Mouse (Mus musculus): Measurements from ENCODE around the gene Med22. TPM values are rescaled to one million over a fixed set of nuclear protein-coding genes. Genes with fewer than 3 reads are reported as not detected.

Gene Med22
- 10 to 100 TPM in 10 of 26 experiments, 1 to 10 TPM in 16; 2.6 to 18.1 (median 7.1) TPM for total RNA-seq (2018; cell fraction: chromatin; rRNA removed)
- total RNA-seq (2018; cell fraction: cytosol; rRNA removed), result 10 to 100 TPM; 12.3 to 36.9 (median 21.2) TPM
- 10 to 100 TPM in 19 of 26 experiments, 1 to 10 TPM in 7; 6.4 to 29.5 (median 12.6) TPM for total RNA-seq (2018; cell fraction: nucleus; rRNA removed)
- polyA plus RNA-seq (2018), result 14.4 to 39.2 TPM (median 31.3 TPM) in 3 replicates

DNA sequence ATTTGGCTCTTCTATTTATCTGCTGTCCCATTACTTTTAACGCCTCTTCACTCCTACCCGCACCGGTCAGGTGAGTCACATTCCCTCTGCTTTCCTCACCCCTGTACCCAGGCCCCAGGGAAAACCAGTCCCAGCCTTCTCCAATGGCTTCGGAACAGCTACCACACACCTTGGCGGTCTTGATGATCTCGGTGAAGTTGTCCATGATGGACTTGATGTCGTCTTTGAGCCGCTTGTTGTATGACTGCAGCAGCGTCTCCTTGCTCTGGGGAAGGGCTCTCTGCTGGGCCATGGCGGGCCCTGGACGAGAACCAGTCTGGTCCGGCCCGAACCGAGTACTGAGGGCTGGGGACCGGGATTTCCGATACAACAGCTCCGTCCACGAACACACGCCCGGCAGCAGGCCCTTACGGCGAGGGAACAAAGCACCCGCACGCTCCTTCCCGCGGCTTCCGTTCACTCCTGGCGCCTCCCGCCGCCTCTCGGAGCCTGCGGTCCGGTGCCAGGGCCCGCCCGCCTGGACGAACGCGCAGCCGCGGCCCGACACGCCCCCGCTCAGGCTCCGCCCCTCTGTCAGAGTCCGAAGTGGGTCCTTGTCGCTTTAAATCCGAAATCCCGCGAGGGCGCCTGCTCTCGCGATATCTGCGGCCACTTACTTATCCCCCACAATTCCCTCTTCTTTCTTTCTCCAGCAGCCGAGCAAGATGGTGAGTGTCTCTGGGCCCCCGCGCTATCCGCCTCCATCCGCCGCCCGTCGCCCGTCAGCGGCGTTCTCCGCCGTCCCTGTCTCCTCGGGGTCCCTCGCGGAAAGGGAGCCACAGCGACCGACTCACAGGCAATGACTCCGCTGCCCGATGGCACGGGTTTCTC is at the start of gene Med22, which contains the start of gene Rpl7a:
Gene Med22 (minus strand): TSS at position 554 of the 870 bp plus-strand sequence.
Gene Rpl7a (plus strand): TSS at position 641 of the 870 bp plus-strand sequence.
- Histone ChIP-seq H3K4me3 (ENCODE audit: inconsistent target) (peak within 1 kb of the TSS; percentile 90), H3K27ac (peak within 1 kb of the TSS; percentile 60), H3K36me3 (ENCODE audit: inconsistent target) (peaks cover 31% of the 10 kb centered on the region; the same call in 1 of the 2 replicates), H3K79me2 (ENCODE audit: inconsistent target) (peaks cover 95% of the 10 kb centered on the region)
- whole genome bisulfite sequencing (ENCODE audit: missing documents), result 2% methylated on average over 66 of the region's 74 CpGs

DNA sequence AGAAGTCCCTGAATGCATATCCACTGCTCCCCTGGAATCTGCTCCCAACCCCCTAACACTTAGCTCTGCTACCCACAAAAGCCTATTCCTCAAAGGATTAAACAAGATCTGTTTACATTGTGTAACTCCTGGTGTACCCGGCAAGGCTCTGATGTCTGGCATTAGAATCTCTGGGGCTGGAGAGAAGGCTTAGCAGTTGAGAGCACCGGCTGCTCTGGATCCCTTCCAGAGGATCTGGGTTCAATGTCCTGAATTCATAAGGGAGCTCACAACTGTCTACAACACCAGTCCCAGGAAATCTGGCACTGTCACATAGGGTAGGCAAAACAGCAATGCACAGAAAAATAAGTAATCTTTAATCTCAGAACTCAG is 47.0 kb upstream of the Med22 start:
- Histone ChIP-seq H3K79me2 (ENCODE audit: inconsistent target) (peaks cover 22% of the 10 kb centered on the region), H3K36me3 (ENCODE audit: inconsistent target) (peaks cover 77% of the 10 kb centered on the region), H3K27ac (no peak overlapping the region), H3K4me3 (ENCODE audit: inconsistent target) (no peak overlapping the region)
- 96% methylated on average over 2 of the region's 2 CpGs for WGBS (ENCODE audit: missing documents)

DNA sequence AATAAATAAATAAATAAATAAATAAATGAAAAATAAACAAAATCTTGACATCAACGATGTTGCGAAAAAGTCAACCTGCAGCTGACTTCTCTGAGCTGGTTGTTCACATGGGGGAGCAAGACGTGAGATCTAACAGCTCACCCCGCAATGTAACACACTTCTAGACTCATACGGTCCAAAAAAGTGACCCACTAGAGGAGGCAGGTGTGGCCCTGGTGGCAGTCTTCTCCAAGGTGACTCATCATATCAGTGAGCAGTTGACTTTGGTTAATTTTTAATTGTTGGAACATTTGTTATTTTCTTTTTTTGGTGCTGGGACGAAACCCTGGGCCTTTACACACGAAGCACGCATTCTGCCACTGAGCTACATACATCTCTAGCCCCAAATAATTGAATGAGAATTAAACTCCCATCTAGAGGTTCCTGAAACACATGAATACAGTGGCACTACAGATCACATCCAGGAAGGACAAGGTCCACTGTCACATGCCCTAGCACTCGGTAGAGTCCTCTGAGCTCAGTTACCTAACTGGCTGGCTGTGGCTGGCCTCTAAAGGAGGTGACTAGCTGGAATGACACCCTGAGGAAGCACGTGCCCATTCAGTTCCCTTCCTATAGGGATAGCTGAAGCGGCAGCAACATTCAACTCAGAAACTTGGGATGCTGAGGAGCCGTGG is 46.5 kb upstream of the Med22 start:
- H3K36me3 ChIP-seq (ENCODE audit: inconsistent target), result peaks cover 82% of the 10 kb centered on the region
- WGBS (ENCODE audit: missing documents), result 95% methylated on average over 12 of the region's 12 CpGs
- H3K79me2 ChIP-seq (ENCODE audit: inconsistent target), result peaks cover 17% of the 10 kb centered on the region
- no peak overlapping the region for H3K4me3 ChIP-seq (ENCODE audit: inconsistent target)
- H3K27ac ChIP-seq, result no peak overlapping the region

DNA sequence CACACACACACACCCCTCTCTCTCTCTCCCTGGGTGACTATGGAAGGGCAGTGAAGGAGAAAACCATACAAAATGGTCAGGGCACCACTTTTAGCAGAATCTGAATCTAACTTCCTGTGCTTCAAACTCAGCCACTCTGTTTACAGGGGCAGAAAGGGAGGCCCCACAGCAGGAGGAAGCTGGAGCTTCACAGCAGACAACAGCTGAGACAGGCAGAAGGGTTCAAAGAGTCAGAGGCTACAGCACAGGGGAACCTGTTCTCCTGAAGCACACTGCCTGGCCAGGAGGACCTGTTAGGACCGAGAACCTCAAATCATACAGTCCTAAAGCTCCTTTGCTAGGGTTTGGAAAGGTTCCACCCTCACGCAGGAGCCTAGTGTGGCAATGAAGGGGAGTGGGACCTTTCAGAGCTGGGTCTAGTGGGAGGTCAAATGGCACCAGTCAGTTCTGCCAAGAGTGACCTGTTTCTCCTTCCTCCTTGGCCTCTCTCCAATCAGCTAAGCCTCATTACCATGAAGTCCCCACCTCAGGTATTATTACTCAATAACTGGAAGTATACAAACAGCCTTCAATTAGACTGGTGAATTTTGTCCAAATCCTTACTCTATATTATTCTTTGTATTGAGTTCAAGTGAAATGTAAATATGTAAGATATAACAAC is 44.4 kb upstream of the Med22 start:
- Histone ChIP-seq H3K36me3 (ENCODE audit: inconsistent target) (peaks cover 79% of the 10 kb centered on the region), H3K4me3 (ENCODE audit: inconsistent target) (no peak overlapping the region), H3K27ac (no peak overlapping the region), H3K79me2 (ENCODE audit: inconsistent target) (no peaks in the 10 kb centered on the region)
- WGBS (ENCODE audit: missing documents), result 100% methylated on average over 2 of the region's 2 CpGs

DNA sequence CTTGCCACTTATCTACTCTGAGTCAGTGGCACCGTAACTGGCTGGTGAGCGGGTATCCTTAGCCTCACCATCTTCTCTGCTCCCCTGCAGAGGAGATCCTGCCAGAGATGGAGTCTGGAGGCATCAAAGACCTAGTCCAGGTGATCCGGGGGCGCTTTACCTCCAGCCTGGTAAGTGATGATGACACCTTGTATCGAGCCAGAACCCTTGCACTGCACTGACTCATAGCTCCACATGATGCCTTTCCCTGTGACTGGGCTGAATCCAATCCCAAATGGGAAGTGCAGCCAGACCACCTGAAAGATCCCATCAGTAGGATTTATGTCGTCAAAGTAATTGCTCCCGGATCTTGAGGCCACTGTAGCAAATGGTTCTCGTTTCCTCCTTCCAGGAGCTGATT is 42.4 kb upstream of the Med22 start:
- WGBS (ENCODE audit: missing documents), result 90% methylated on average over 8 of the region's 8 CpGs
- H3K36me3 ChIP-seq (ENCODE audit: inconsistent target), result peaks cover 65% of the 10 kb centered on the region
- H3K4me3 ChIP-seq (ENCODE audit: inconsistent target), result no peak overlapping the region
- no peak overlapping the region for H3K27ac ChIP-seq
- no peaks in the 10 kb centered on the region for H3K79me2 ChIP-seq (ENCODE audit: inconsistent target)

DNA sequence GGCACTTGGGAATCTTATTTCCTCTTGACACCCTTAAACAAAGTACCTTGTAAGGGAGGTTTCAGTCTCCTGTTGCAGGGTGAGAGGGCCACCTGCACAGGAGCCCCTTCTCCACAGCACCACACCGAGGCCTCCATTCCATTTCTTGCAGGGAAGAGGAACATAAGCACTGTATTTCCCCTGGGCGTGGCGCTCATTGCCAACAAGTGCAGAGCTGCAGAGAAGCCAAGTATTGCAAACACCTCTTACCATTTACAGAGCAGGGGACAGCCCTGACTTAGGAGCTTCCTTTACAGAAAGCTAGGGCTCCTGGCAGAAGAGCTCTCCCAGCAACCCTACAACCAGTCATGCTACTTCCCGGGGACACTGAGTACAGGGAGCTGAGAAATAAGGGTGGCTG is 41.7 kb upstream of the Med22 start:
- Histone ChIP-seq H3K4me3 (ENCODE audit: inconsistent target) (no peak overlapping the region), H3K36me3 (ENCODE audit: inconsistent target) (peaks cover 58% of the 10 kb centered on the region), H3K27ac (no peak overlapping the region), H3K79me2 (ENCODE audit: inconsistent target) (no peaks in the 10 kb centered on the region)
- 91% methylated on average over 4 of the region's 4 CpGs for WGBS (ENCODE audit: missing documents)

DNA sequence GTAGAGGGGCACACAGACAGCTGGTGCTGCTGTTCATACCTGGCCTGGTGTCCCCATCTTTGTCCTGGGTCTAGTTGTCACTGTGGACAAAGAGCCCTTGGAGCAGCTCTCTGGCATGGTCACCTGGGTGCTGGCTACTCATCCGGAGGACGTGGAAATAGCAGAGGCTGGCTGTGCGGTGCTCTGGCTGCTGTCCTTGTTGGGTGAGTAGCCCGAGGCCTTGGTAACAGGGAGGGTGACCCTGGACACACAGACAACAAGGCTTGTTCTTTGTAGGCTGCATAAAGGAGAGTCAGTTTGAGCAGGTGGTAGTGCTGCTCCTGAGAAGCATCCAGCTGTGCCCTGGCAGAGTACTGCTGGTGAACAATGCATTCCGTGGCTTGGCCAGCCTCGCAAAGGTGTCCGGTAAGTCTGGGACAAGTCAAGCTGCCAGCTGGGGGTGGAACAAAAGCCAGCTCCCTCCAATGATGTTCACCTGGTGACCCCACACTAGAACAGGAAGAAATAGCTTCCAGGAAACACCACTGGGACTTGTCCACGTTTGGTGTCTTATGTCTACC is 40.9 kb upstream of the Med22 start:
- WGBS (ENCODE audit: missing documents), result 94% methylated on average over 8 of the region's 8 CpGs

DNA sequence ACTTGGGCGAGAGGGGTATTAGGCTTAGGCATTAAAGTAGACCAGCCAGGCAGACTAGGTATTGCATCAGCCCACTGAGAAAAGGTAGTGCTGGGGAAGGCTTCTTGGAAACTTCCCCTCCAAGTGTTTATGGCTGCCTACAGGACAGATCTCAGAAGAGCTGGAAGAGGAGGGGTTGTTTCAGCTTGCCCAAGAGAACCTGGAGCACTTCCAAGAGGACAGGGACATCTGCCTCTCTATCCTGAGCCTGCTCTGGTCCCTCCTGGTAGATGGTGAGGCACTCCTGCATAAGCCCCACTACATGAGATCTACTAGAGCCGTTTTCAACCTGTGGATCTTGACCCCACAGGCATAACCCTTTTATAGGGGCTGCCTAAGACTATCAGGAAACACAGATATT is 39.9 kb upstream of the Med22 start:
- peaks cover 40% of the 10 kb centered on the region for H3K36me3 ChIP-seq (ENCODE audit: inconsistent target)
- H3K27ac ChIP-seq, result no peak overlapping the region
- 100% methylated on average over 2 of the region's 2 CpGs for WGBS (ENCODE audit: missing documents)
- H3K79me2 ChIP-seq (ENCODE audit: inconsistent target), result no peaks in the 10 kb centered on the region
- no peak overlapping the region for H3K4me3 ChIP-seq (ENCODE audit: inconsistent target)

More for the DNA sequence above, 40.9 kb upstream of the Med22 start:
- Histone ChIP-seq H3K27ac (no peak overlapping the region), H3K36me3 (ENCODE audit: inconsistent target) (peaks cover 50% of the 10 kb centered on the region), H3K4me3 (ENCODE audit: inconsistent target) (no peak overlapping the region), H3K79me2 (ENCODE audit: inconsistent target) (no peaks in the 10 kb centered on the region)

DNA sequence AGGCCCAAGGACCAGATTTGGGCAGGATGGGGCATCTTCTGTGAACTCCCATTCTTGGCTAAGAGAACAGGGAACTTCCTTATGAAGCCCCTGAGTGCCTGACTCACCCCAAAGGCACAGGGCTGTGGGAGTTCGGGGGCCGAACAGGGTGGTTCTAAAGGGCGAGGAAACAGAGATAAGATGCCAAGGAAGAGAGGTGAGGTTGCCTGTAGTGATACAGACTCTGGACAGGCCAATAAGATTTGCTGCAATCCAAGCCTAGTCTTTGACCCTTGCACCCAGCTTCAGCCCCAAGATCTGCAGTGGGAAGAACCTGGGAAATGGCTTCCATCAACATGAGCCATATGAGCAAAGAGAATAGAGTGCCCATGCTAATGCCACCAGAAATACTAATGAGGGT is 32.8 kb upstream of the Med22 start:
- WGBS (ENCODE audit: missing documents), result 76% methylated on average over 3 of the region's 3 CpGs
- Histone ChIP-seq H3K4me3 (ENCODE audit: inconsistent target) (no peak overlapping the region), H3K79me2 (ENCODE audit: inconsistent target) (no peaks in the 10 kb centered on the region), H3K36me3 (ENCODE audit: inconsistent target) (no peaks in the 10 kb centered on the region), H3K27ac (no peak overlapping the region)

DNA sequence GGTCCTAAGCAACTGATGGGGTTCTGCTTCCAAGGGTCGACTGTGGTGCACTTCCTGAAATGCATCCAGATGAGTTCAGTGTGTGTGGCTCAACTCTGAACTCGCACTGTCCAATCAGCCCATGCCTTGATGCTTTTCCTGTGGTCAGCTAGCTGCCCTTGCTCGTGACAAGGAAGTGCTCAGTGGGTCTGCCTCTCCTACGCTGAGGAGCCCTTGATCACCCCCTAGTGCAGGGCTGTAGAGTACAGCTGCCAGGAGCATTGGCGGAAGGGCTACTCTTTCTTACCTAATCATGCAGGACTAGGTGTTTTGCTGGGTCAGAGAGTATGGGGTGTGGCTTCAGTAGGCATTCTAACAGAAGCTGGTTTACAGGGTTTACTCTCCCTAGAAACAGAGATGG is 31.1 kb upstream of the Med22 start:
- H3K4me3 ChIP-seq (ENCODE audit: inconsistent target), result no peak overlapping the region
- no peaks in the 10 kb centered on the region for H3K36me3 ChIP-seq (ENCODE audit: inconsistent target)
- no peaks in the 10 kb centered on the region for H3K79me2 ChIP-seq (ENCODE audit: inconsistent target)
- H3K27ac ChIP-seq, result peak overlapping the region; percentile 25
- WGBS (ENCODE audit: missing documents), result 8% methylated on average over 5 of the region's 5 CpGs

DNA sequence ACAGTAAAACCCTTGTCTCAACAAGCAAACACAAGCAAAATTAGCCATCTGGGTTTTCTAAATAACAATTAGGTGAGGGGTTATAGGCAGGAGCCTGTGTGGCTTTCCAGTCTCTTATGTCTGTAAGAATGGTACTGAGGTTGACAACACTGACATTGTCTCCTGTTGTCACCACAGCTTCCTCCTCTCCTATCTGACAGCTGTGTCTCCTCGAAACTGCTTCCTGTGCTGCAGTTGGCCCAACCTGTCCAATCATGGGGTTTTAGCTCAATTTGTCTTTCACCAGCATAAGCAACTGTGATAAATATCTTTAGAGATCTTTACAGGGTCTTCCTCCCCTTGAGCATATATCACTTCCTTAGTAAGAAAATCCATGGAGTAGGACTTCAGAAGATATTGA is 25.9 kb upstream of the Med22 start:
- H3K36me3 ChIP-seq (ENCODE audit: inconsistent target), result no peaks in the 10 kb centered on the region
- WGBS (ENCODE audit: missing documents), result 14% methylated on average over 1 of the region's 1 CpGs
- no peak overlapping the region for H3K4me3 ChIP-seq (ENCODE audit: inconsistent target)
- H3K79me2 ChIP-seq (ENCODE audit: inconsistent target), result peaks cover 15% of the 10 kb centered on the region
- H3K27ac ChIP-seq, result no peak overlapping the region

DNA sequence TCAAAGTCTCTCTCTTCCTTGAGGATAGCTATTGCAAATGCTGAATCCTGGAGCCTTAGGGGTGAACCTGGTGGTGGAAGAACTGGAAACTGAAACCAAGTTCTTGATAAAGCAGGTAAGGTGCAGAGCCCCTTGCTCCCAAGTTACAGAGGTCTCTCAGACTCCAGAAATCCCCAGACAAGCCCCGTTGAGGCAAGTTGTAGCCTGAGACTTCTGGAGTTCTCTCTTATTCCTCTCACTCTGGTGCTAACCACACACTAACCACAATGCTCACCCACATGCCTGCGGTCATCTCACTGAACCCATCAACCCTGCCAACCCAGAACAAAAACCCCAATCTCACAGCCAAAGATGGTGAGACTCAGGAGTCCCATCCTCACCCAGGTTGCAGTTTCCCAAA is 24.8 kb upstream of the Med22 start:
- H3K36me3 ChIP-seq (ENCODE audit: inconsistent target), result no peaks in the 10 kb centered on the region
- no peak overlapping the region for H3K4me3 ChIP-seq (ENCODE audit: inconsistent target)
- peaks cover 26% of the 10 kb centered on the region for H3K79me2 ChIP-seq (ENCODE audit: inconsistent target)
- no peak overlapping the region for H3K27ac ChIP-seq
- WGBS (ENCODE audit: missing documents), result 18% methylated on average over 2 of the region's 2 CpGs

DNA sequence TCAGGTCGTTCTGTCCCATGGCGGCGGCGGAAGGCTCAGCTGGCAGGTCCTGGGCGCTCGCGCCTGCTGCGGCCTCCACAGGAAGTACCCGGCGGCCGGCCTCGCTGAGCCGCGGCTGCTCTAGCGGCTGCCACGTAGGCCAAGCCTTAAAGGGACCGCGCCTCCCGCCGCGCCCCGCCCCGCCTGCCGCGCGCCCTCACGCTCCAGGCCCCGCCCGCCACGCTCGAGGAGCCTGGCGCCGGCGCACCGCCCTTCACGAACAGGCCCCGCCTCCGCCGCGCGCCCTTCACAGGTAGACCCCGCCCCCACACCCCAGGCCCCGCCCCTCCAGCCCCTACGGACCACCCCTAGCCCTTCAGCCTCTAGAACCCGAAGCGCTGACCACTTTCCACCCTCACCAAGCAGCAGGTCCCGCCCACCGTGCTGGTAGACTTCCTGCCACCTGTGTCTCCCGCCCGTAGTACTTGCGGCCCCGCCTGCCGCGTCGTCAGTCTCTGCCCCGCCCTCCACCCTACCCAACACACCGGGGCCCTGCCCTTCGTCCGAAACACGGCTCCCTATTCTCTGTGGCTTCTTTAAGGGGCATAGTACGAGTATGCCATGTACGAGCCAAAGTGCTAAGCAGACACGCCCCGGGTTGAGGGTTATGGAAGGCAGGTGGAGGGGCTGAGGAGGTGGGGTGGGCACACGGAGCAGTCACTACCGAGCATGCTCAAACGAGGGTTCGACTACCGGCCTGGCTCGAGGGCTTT is 23.0 kb upstream of the Med22 start, which contains the start of the genes Surf4 and Stkld1:
Gene Surf4 (minus strand): TSS at position 625 of the 752 bp plus-strand sequence.
Gene Stkld1 (plus strand): TSS at position 744 of the 752 bp plus-strand sequence.
- H3K4me3 ChIP-seq (ENCODE audit: inconsistent target), result peak within 1 kb of the TSS; percentile 90
- peak within 1 kb of the TSS; percentile 70 for H3K27ac ChIP-seq
- 0 out of 2 replicates have a peak, but pooled peaks cover 5% of the 10 kb centered on the region for H3K36me3 ChIP-seq (ENCODE audit: inconsistent target)
- peaks cover 44% of the 10 kb centered on the region for H3K79me2 ChIP-seq (ENCODE audit: inconsistent target)
- 3% methylated on average over 67 of the region's 70 CpGs for WGBS (ENCODE audit: missing documents)
